Mouse (Mus musculus): ENCODE results near the gene Il34.

The Il34 gene

GRCm38 (mm10) chr8:110776335-110776734 lies 29.4 kb downstream of the Il34 start:
- no peak for DNase-seq (ENCODE audit: low spot score in 2 of 2)

- DNase-seq (ENCODE audit: low spot score in 2 of 2), result no peak
These were observed 30.0 kb downstream of the Il34 start for GRCm38 (mm10) chr8:110775721-110776120.

GRCm38 (mm10) chr8:110775316-110775715 lies 30.4 kb downstream of the Il34 start:
- no peak for DNase-seq (ENCODE audit: low spot score in 2 of 2)

- DNase-seq (ENCODE audit: low spot score in 2 of 2), result no peak
These were observed 31.0 kb downstream of the Il34 start for GRCm38 (mm10) chr8:110774725-110775124.

GRCm38 (mm10) chr8:110774047-110774446 lies 31.7 kb downstream of the Il34 start:
- no peak for DNase-seq (ENCODE audit: low spot score in 2 of 2)

GRCm38 (mm10) chr8:110772452-110772851 lies 33.3 kb downstream of the Il34 start:
- DNase-seq (ENCODE audit: low spot score in 2 of 2), result no peak

GRCm38 (mm10) chr8:110767261-110767660 lies 38.5 kb downstream of the Il34 start:
- no peak for DNase-seq (ENCODE audit: low spot score in 2 of 2)

GRCm38 (mm10) chr8:110764671-110765070 lies 41.1 kb downstream of the Il34 start:
- no peak for DNase-seq (ENCODE audit: low spot score in 2 of 2)

GRCm38 (mm10) chr8:110761988-110762387 lies 43.7 kb downstream of the Il34 start:
- no peak for DNase-seq (ENCODE audit: low spot score in 2 of 2)

- no peak for DNase-seq (ENCODE audit: low spot score in 2 of 2)
These were observed 44.5 kb downstream of the Il34 start for GRCm38 (mm10) chr8:110761185-110761584.

GRCm38 (mm10) chr8:110760280-110760940 lies 45.3 kb downstream of the Il34 start:
- DNase-seq (ENCODE audit: low spot score in 2 of 2), result no peak

- no peak for DNase-seq (ENCODE audit: low spot score in 2 of 2)
These were observed 49.5 kb downstream of the Il34 start for GRCm38 (mm10) chr8:110756196-110756595.

GRCm38 (mm10) chr8:110755511-110756170 lies 50.1 kb downstream of the Il34 start:
- no peak for DNase-seq (ENCODE audit: low spot score in 2 of 2)

GRCm38 (mm10) chr8:110754713-110755112 lies 51.0 kb downstream of the Il34 start:
- no peak for DNase-seq (ENCODE audit: low spot score in 2 of 2)

- DNase-seq (ENCODE audit: low spot score in 2 of 2), result no peak
These were observed 54.2 kb downstream of the Il34 start for GRCm38 (mm10) chr8:110751490-110751889.

- no peak for DNase-seq (ENCODE audit: low spot score in 2 of 2)
These were observed 55.5 kb downstream of the Il34 start for GRCm38 (mm10) chr8:110750269-110750668.

GRCm38 (mm10) chr8:110749500-110750170 lies 56.1 kb downstream of the Il34 start:
- DNase-seq (ENCODE audit: low spot score in 2 of 2), result peak; percentile 37 to 42

GRCm38 (mm10) chr8:110746661-110747060 lies 59.1 kb downstream of the Il34 start:
- DNase-seq (ENCODE audit: low spot score in 2 of 2), result no peak

- DNase-seq (ENCODE audit: low spot score in 2 of 2), result no peak
These were observed 60.6 kb downstream of the Il34 start for GRCm38 (mm10) chr8:110745162-110745561.

GRCm38 (mm10) chr8:110742452-110742818 lies 63.3 kb downstream of the Il34 start:
- DNase-seq (ENCODE audit: low spot score in 2 of 2), result no peak

- DNase-seq (ENCODE audit: low spot score in 2 of 2), result no peak
These were observed 63.8 kb downstream of the Il34 start for GRCm38 (mm10) chr8:110741816-110742451.

- no peak for DNase-seq (ENCODE audit: low spot score in 2 of 2)
These were observed 65.0 kb downstream of the Il34 start for GRCm38 (mm10) chr8:110740629-110741175.
